Mouse (Mus musculus) MEL (cell line): ENCODE measurements at regions not wholly inside any gene's neighbourhood (a gene's known extent, or its start where the extent isn't known, plus 50 kb on each side); places are given as distances from the start of the nearest gene placed in this dataset.

Experiments used
- DNase-seq: peaks from one replicate; pipeline ENCODE4 v3.0.0; 2011; ENCODE audit warnings: low read depth, low spot score
- H3K27ac ChIP-seq: 2 replicates; pipeline ENCODE4 v1.5.1; 2012; ENCODE audit warnings: low read depth, mild to moderate bottlenecking, control low read depth, low read length, moderate library complexity; ENCODE audit not compliant: control insufficient read depth
- H3K27me3 ChIP-seq, 2 experiments: fragments of 150-350 bp in 1 of 2; sonication (generic) in 1 of 2; 2 replicates each; pipeline ENCODE4 v1.6.1; 2012; ENCODE audit warnings: low read length in 2 of 2, mild to moderate bottlenecking in 2 of 2, improper control_type of control experiment in 1 of 2, moderate library complexity in 1 of 2; ENCODE audit not compliant: insufficient read depth in 2 of 2, control insufficient read depth in 1 of 2
- H3K36me3 ChIP-seq, 2 experiments: 2 replicates each; pipeline ENCODE4 v1.6.1; 2012 to 2014; ENCODE audit warnings: low read length in 2 of 2, improper control_type of control experiment in 1 of 2, inconsistent platforms in 1 of 2, mild to moderate bottlenecking in 1 of 2; ENCODE audit not compliant: insufficient read depth in 2 of 2, control insufficient read depth in 1 of 2
- H3K4me1 ChIP-seq, 2 experiments: fragments of 150-350 bp in 1 of 2; sonication (generic) in 1 of 2; 2 replicates each; pipeline ENCODE4 v1.6.1; 2012; ENCODE audit warnings: low read length in 2 of 2, improper control_type of control experiment in 1 of 2, mild to moderate bottlenecking in 1 of 2; ENCODE audit not compliant: insufficient read depth in 2 of 2, control insufficient read depth in 1 of 2
- H3K4me3 ChIP-seq, 2 experiments: fragments of 150-350 bp in 1 of 2; sonication (generic) in 1 of 2; 2 replicates each; pipeline ENCODE4 v1.5.1; 2012; ENCODE audit warnings: low read depth in 2 of 2, low read length in 2 of 2, mild to moderate bottlenecking in 2 of 2, moderate library complexity in 2 of 2, control low read depth in 1 of 2, improper control_type of control experiment in 1 of 2; ENCODE audit not compliant: control insufficient read depth in 1 of 2, insufficient read depth in 1 of 2
- H3K79me2 ChIP-seq: 2 replicates; pipeline ENCODE4 v1.6.1; 2012; ENCODE audit warnings: mild to moderate bottlenecking, low read length, moderate library complexity; ENCODE audit not compliant: control insufficient read depth, poor library complexity, insufficient read depth
- H3K9ac ChIP-seq: 2 replicates; pipeline ENCODE4 v1.6.1; 2012; ENCODE audit warnings: low read depth, mild to moderate bottlenecking, control low read depth, low read length, moderate library complexity; ENCODE audit not compliant: control insufficient read depth, poor library complexity, severe bottlenecking
- H3K9me3 ChIP-seq: fragments of 150-350 bp; sonication (generic); replicated peaks from 2 replicates; pipeline ENCODE4 v1.6.1; 2012; ENCODE audit warnings: mild to moderate bottlenecking, low read length, improper control_type of control experiment, moderate library complexity; ENCODE audit not compliant: insufficient read depth
- BHLHE40 ChIP-seq: IDR thresholded peaks from 2 replicates; pipeline ENCODE4 v1.6.1; 2012; ENCODE audit warnings: low read depth, mild to moderate bottlenecking, inconsistent platforms, low read length, improper control_type of control experiment, borderline replicate concordance
- CHD2 ChIP-seq: IDR thresholded peaks from 2 replicates; pipeline ENCODE4 v1.6.1; 2011; ENCODE audit warnings: low read length, improper control_type of control experiment
- ELF1 ChIP-seq: IDR thresholded peaks from 2 replicates; pipeline ENCODE4 v1.6.1; 2014; ENCODE audit warnings: low read depth, mild to moderate bottlenecking, inconsistent platforms, low read length, improper control_type of control experiment, moderate library complexity
- EP300 ChIP-seq, 2 experiments: IDR thresholded peaks; 2 replicates each; pipeline ENCODE4 v1.6.1; 2011; ENCODE audit warnings: improper control_type of control experiment in 2 of 2, low read length in 2 of 2, low read depth in 1 of 2, mild to moderate bottlenecking in 1 of 2
- ETS1 ChIP-seq: IDR thresholded peaks from 2 replicates; pipeline ENCODE4 v1.6.1; 2012; ENCODE audit warnings: low read depth, mild to moderate bottlenecking, inconsistent platforms, low read length, improper control_type of control experiment, moderate library complexity
- GATA1 ChIP-seq: IDR thresholded peaks from 2 replicates; pipeline ENCODE4 v1.6.1; 2011; ENCODE audit warnings: low read depth, low read length, improper control_type of control experiment
- KAT2A ChIP-seq: conservative IDR thresholded peaks from 2 replicates; pipeline ENCODE4 v1.6.1; 2012; ENCODE audit warnings: low read depth, low read length, improper control_type of control experiment, inconsistent platforms
- MAFK ChIP-seq: IDR thresholded peaks from 2 replicates; pipeline ENCODE4 v1.6.1; 2011; ENCODE audit warnings: low read depth, mild to moderate bottlenecking, low read length, improper control_type of control experiment, borderline replicate concordance
- MAZ ChIP-seq: IDR thresholded peaks from 2 replicates; pipeline ENCODE4 v1.6.1; 2012; ENCODE audit warnings: low read depth, mild to moderate bottlenecking, inconsistent platforms, low read length, improper control_type of control experiment
- MXI1 ChIP-seq: IDR thresholded peaks from 2 replicates; pipeline ENCODE4 v1.6.1; 2011; ENCODE audit warnings: mild to moderate bottlenecking, low read depth, low read length, improper control_type of control experiment
- MYC ChIP-seq: IDR thresholded peaks from 2 replicates; pipeline ENCODE4 v1.6.1; 2011; ENCODE audit warnings: low read depth, mild to moderate bottlenecking, low read length, improper control_type of control experiment, moderate library complexity
- NELFE ChIP-seq: IDR thresholded peaks from 2 replicates; pipeline ENCODE4 v1.6.1; 2011; ENCODE audit warnings: low read depth, low read length, improper control_type of control experiment
- POLR2A ChIP-seq, 2 experiments: IDR thresholded peaks; 2 replicates each; pipeline ENCODE4 v1.6.1; 2011 to 2012; ENCODE audit warnings: low read length in 2 of 2, mild to moderate bottlenecking in 2 of 2, control low read depth in 1 of 2, improper control_type of control experiment in 1 of 2, low read depth in 1 of 2, moderate library complexity in 1 of 2; ENCODE audit not compliant: control insufficient read depth in 1 of 2, insufficient read depth in 1 of 2, poor library complexity in 1 of 2
- POLR2AphosphoS2 ChIP-seq: IDR thresholded peaks from 2 replicates; pipeline ENCODE4 v1.6.1; 2011; ENCODE audit warnings: low read length, improper control_type of control experiment
- RAD21 ChIP-seq: IDR thresholded peaks from 2 replicates; pipeline ENCODE4 v1.6.1; 2011; ENCODE audit warnings: mild to moderate bottlenecking, low read depth, low read length, improper control_type of control experiment
- SIN3A ChIP-seq: IDR thresholded peaks from 2 replicates; pipeline ENCODE4 v1.6.1; 2012; ENCODE audit warnings: low read length, improper control_type of control experiment, inconsistent platforms
- SMC3 ChIP-seq: IDR thresholded peaks from 2 replicates; pipeline ENCODE4 v1.6.1; 2011; ENCODE audit warnings: low read depth, low read length, improper control_type of control experiment
- TAL1 ChIP-seq: IDR thresholded peaks from 2 replicates; pipeline ENCODE4 v1.6.1; 2012; ENCODE audit warnings: mild to moderate bottlenecking, inconsistent platforms, low read length, moderate library complexity, mixed read lengths
- TBP ChIP-seq: IDR thresholded peaks from 2 replicates; pipeline ENCODE4 v1.8.0; 2011; ENCODE audit warnings: low read depth, low read length, improper control_type of control experiment
- TCF12 ChIP-seq: IDR thresholded peaks from 2 replicates; pipeline ENCODE4 v1.6.1; 2014; ENCODE audit warnings: low read depth, mild to moderate bottlenecking, inconsistent platforms, low read length, improper control_type of control experiment, moderate library complexity
- UBTF ChIP-seq: IDR thresholded peaks from 2 replicates; pipeline ENCODE4 v1.6.1; 2012; ENCODE audit warnings: low read depth, mild to moderate bottlenecking, inconsistent platforms, low read length, improper control_type of control experiment, moderate library complexity, borderline replicate concordance; ENCODE audit not compliant: insufficient read depth
- USF1 ChIP-seq: IDR thresholded peaks from 2 replicates; pipeline ENCODE4 v1.6.1; 2014; ENCODE audit warnings: low read depth, mild to moderate bottlenecking, inconsistent platforms, low read length, improper control_type of control experiment, moderate library complexity
- USF2 ChIP-seq, 2 experiments: IDR thresholded peaks; 2 replicates each; pipeline ENCODE4 v1.6.1; 2011 to 2012; ENCODE audit warnings: improper control_type of control experiment in 2 of 2, low read length in 2 of 2, borderline replicate concordance in 1 of 2, inconsistent platforms in 1 of 2, low read depth in 1 of 2, mild to moderate bottlenecking in 1 of 2; ENCODE audit not compliant: insufficient read depth in 1 of 2
- ZC3H11A ChIP-seq: IDR thresholded peaks from 2 replicates; pipeline ENCODE4 v1.6.1; 2012; ENCODE audit warnings: low read depth, mild to moderate bottlenecking, inconsistent platforms, low read length, improper control_type of control experiment
- ZKSCAN1 ChIP-seq: IDR thresholded peaks from 2 replicates; pipeline ENCODE4 v1.6.1; 2012; ENCODE audit warnings: low read depth, mild to moderate bottlenecking, inconsistent platforms, low read length, improper control_type of control experiment, moderate library complexity
- ZMIZ1 ChIP-seq: IDR thresholded peaks from 2 replicates; pipeline ENCODE4 v1.6.1; 2012; ENCODE audit warnings: low read depth, mild to moderate bottlenecking, inconsistent platforms, low read length, improper control_type of control experiment, moderate library complexity

DNA sequence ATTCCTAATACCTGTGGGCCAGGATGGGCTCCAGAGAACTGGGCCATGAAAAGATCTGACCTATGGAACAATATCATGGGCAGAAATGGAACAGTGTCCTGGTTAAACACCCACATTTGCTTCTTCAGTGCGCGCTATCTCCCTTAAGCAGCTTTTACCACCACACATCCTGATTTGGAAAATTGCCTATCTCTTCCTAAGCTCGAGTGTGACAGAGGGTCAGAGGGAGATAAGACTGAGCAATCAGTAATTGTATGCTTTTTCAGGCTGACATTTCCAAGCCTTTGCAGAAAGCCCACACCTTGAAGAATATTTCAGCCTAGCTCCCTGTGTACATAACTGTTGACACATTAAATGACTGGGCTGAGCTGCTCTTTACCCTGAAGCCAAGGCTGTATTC, 93.5 kb upstream of the Atxn1 start (continued):
- TF ChIP-seq MYC (peak; percentile 29; the same call in 1 of the 2 replicates), GATA1 (peak; percentile 100), TAL1 (peak; percentile 98), MXI1 (no peak), ETS1 (peak; percentile 96), SMC3 (no peak), KAT2A (no peak), POLR2AphosphoS2 (peak; percentile 50; the same call in 1 of the 2 replicates), USF1 (no peak), ZMIZ1 (no peak; the same call in 1 of the 2 replicates), USF2 (IDR thresholded peaks at IDR 0.05; ENCODE audit: borderline replicate concordance in 1 of 2, insufficient read depth in 1 of 2, low read depth in 1 of 2, low read length in 2 of 2) (no peak), SIN3A (peak; percentile 83), TCF12 (peak; percentile 100), CHD2 (no peak), RAD21 (no peak), BHLHE40 (peak; percentile 88), ZC3H11A (no peak), POLR2A (IDR thresholded peaks at IDR 0.05; ENCODE audit: control insufficient read depth in 1 of 2, insufficient read depth in 1 of 2, low read depth in 1 of 2, low read length in 2 of 2, poor library complexity in 1 of 2) (no peak), UBTF (no peak), ZKSCAN1 (no peak)
- TF ChIP-seq, all 39 proteins: peak for 12

DNA sequence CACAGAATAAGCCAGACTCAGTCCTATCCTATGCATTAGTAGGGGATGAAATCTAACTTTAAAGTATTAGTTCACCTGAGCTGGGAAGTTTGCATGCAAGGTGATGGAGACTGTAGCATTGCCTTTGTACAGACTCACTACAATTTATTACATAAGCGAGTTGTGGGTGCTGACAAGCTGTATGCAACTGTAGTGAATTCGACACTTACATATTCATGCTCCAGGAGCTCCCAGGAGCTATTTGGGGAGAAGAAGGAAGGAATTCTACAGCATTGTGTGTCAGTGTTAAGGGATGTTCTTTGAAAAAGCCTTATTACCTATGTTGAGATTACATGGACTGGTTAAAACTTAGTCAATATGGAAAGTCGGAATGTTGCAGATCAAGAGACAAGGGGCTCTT, 90.6 kb upstream of the Atxn1 start:
- no peak for DNase-seq
- Histone ChIP-seq H3K9ac (no peak overlapping the region), H3K27me3 (no peaks in the 10 kb centered on the region), H3K79me2 (no peaks in the 10 kb centered on the region), H3K36me3 (peaks cover 0 to 16% of the 10 kb centered on the region in 2 experiments; a peak in 2 of 4 replicates), H3K4me3 (no peak overlapping the region), H3K27ac (no peak overlapping the region), H3K4me1 (peaks cover 0 to 18% of the 10 kb centered on the region in 2 experiments; a peak in 3 of 4 replicates), H3K9me3 (no peaks in the 10 kb centered on the region)
- no peak for TF ChIP-seq ZMIZ1
- TF ChIP-seq MYC, result no peak
- no peak for TF ChIP-seq MAFK
- no peak for TF ChIP-seq ELF1
- TF ChIP-seq SMC3, result no peak
- no peak for TF ChIP-seq BHLHE40
- no peak for TF ChIP-seq SIN3A
- TF ChIP-seq MAZ, result no peak
- TF ChIP-seq TCF12, result no peak
- no peak for TF ChIP-seq TBP
- TF ChIP-seq RAD21, result no peak
- no peak for TF ChIP-seq EP300 (IDR thresholded peaks at IDR 0.05; ENCODE audit: low read depth in 1 of 2, low read length in 2 of 2)
- TF ChIP-seq NELFE, result no peak
- no peak for TF ChIP-seq GATA1
- no peak for TF ChIP-seq ZC3H11A
- TF ChIP-seq POLR2A (IDR thresholded peaks at IDR 0.05; ENCODE audit: control insufficient read depth in 1 of 2, insufficient read depth in 1 of 2, low read depth in 1 of 2, low read length in 2 of 2, poor library complexity in 1 of 2), result no peak
